Mouse (Mus musculus) brain, embryonic 18.5 days (tissue): ENCODE data around the gene Efcab8.
"Not testable (repeated sequence)": the region's sequence is repeated elsewhere in the genome, so short reads cannot be mapped to it uniquely, and the experiment has no call there.

ENCODE experiments used
- DNase-seq: peaks from one replicate; pipeline ENCODE4 v3.0.0-alpha.2; 2012; ENCODE audit warnings: low read depth, low spot score

The Efcab8 gene

DNA sequence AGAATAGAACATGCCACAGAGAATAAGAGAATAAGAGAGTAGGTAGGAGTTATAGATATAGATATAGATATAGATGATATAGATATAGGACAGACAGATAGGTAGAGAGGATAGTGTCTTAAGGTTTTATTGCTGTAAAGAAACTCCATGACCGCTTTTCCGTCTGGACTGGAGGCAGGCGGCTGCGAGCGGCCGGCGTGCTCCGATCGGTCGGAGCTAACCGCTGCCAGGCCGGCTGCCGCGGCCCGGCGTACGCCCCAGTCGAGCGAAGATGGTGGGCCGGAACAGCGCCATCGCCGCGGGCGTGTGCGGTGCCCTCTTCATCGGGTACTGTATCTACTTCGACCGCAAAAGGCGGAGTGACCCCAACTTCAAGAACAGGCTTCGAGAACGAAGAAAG lies 46.2 kb downstream of the Efcab8 start:
- DNase-seq: not testable (repeated sequence)

DNA sequence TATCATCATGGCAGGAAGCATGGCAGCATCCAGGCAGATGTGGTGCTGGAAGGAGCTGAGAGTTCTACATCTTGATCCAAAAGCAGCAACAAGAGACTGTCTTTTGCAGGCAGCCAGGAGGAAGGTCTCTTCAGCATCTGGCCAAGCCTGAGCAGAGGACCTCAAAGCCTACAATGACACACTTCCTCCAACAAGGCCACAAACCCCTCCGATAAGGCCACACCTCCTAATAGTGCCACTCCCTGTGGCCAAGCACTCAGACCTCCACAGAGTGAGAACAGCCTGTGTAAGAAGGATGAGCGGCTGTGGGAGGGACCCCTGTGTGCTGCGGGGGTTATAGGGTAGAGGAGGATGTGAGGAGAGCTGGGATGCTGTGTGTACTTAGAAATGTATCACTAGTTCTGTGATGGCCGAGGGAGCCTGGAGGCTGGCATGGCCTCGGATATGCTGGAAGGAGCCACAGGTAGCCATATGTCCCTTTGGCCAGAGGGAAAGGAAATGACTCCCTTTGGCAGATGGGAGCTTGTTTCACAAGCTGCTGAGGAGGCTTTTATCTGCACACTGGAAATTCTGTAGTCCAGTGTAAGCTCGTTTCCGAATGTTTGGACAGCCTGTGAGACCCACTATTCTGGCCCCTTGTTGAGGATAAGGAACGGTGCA lies 47.6 kb downstream of the Efcab8 start:
- DNase-seq: no peak

DNA sequence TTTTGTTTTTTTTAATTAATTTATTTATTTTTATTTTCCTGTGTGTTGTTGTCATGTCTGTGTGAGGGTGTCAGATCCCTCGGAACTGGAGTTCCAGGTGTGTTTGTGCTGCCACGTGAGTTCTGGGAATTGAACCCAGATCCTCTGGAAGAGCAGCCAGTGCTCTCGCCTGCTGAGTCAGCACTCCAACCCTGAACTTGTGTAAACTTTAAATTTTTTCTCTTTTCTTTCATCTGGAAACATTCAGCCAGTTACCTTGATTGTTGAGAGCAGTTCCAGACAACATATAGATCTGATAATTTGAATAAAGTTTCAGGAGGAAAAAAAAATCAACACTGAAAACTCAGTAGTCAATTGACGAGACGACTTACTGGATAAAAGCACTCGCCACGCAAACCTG lies 49.0 kb downstream of the Efcab8 start:
- no peak for DNase-seq

DNA sequence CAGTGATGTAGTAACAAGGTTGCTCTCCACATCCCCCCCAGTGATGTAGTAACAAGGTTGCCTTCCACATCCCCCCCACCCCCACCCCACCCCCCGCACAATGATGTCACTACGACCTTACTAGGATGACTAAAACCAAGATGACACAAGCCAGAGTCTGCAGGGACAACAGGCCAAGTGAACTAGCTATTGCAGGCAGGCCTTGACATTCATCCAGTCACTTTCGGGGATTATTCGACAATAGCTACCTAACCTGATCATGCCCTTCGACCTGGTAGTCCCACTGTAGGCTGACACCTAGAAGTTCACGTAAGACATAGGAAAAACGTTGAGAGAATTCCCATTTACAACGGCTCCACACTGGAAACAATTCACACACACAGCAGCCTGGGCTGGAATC lies 53.6 kb downstream of the Efcab8 start:
- no peak for DNase-seq

DNA sequence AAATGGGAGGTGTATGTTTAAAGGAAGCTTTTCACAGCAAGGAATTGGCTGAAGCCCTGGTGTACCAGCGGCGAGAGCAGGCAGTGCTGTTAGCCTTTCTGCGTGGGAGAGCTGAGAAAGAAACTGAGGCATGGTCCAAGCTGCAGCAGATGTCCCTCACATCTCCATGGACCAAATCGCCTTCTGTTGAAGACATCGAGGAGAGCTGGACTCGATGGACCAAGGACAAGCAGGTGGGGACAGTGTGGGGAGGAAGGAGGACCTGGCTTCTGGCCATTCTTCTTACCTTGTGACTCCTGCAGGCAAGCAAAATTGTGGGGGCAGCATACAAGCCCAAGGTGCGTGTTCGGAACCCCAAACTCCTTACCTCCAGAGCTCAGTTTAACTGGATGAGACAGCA lies 63.1 kb downstream of the Efcab8 start:
- DNase-seq: no peak

DNA sequence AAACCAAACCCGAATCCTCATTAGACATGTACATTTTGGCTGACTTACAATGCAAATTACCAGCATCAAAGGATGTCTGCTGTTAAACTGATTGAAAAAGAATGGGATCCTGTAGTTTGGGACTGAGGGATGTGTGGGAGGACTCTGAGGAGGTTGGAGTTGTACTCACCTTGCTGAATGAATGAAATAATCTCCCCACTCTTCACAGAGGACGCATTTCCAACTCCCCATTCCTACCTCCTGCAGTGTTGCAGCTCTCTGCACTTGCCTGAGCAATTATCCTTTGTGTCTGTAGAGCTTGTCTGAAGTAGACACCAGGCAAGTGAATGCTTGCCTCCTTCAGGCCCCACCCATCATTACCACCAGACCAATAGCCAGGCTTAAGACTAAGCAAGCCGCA lies 68.7 kb downstream of the Efcab8 start:
- no peak for DNase-seq

DNA sequence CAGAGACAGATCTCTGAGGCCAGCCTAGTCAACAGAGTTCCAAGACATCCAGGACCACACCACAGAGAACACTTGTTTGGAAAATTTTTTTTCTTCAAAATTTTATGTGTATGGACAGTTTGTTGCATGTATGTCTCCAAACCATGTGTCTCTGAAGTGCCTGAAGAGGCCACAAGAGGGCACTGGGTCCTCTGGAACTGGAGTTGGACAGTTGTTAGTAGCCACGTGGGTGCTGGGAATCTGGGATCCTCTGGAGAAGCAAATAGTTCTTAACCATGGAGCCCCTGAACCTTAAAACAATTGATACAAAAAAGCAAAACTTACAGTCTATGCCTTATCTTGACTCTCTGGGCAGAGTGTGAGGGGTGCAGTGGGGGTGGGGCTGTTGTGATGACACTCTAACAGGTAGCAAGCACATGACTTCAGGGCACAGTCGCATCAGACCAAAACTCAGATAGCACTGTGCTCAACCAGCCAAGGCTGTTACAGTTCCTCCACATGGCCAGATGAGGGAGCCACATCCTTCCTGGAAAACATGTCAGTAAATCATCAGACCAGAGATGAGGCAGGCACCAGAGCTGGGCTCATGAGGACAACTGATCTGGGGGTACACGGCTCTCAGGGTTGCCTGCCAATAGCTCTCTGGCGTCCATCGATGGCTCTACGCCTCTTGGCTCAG lies 70.8 kb downstream of the Efcab8 start:
- DNase-seq: no peak

DNA sequence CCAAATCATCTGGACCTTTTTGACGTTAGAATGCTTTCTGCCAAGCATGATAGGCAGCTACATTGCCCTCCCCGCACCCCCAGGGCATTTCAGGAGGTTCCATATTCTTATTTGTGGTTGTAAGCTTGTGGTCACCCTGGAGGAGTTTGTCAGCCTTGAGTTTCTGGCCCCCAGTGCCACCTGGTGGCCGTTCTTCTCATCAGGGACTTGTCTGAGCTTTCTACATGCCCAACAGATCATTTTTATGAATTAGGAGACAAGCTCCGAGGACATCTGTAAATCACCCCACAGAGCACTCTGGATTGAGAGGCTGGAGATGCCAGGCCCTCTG lies 71.3 kb downstream of the Efcab8 start:
- DNase-seq: no peak

DNA sequence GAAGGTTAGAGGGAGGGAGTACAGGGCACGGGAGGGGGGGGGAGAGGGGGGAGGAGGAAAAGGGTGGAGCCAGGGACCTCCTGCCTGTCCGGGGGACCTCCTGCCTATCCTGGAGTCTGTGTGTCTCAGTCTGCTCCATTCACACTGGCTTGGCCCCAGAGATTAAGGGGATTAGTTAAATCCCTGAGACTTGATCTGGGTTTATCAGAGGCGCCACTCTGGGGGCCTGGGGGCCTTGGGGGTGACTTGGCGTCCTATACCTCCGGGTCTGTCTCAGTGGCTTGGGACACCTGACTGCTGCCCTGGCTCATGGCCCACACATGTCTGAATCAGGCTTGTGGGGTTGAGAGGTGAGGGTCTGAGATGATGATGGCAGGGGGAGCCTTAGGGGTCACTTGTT lies 73.8 kb downstream of the Efcab8 start:
- DNase-seq: no peak

DNA sequence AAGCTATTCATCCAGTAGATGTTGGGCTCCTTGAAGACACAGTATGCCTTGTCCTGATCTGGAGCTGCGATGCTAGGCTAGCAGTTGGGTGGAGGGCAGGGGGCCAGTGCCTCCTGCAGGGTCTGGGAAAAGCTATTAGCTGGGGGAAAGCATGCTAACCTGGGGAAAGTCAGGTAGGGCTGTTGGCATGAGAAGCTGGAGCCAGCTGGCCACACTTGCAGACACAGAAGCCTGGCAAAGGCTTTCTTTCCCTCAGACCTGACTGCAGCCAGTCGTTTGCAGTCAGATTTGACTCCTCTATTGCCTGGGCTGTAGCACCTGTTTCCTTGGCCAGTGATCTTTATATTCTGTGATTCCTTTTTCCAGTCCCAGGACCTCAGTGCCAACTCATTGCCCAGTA lies 79.8 kb downstream of the Efcab8 start:
- no peak for DNase-seq

DNA sequence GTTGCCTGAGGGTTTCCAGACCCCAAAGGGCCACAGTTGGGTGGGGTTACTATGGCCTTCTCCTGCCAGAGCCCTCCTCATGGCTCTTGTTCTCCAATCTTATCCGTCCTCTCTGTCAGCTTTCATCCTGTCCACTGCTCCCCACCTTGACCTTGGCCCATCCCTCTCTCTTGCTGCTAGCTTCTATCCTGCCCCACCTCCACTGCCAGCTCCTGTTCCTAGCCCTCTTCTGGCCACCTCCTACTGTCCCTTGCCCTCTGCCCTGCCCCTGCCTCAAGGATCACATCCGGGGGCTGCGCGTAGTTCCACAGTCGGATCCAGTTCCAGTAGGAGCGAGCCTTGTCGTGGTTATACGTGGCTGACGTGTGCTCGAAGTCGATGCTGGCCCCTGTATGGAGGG lies 80.6 kb downstream of the Efcab8 start:
- no peak for DNase-seq

DNA sequence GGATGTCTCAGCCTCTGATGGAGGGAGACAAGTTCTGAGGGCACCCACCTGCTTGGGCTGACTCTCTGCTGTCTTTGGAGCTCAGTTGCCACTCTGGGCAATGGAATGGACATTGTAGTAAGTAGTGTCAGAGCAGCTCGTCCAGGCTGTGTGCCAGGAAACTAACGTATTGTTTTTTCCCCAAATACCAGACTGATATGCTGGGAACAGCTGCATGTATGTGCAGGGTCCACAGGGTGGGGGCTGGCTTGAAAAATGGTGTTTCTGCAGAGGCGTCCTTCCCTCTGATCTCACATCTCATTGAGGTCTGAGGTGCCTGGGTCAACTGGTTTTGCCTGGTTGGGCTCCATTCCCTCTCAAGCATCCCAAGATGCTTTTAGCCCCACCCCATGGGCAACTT lies 81.0 kb downstream of the Efcab8 start:
- DNase-seq: no peak

DNA sequence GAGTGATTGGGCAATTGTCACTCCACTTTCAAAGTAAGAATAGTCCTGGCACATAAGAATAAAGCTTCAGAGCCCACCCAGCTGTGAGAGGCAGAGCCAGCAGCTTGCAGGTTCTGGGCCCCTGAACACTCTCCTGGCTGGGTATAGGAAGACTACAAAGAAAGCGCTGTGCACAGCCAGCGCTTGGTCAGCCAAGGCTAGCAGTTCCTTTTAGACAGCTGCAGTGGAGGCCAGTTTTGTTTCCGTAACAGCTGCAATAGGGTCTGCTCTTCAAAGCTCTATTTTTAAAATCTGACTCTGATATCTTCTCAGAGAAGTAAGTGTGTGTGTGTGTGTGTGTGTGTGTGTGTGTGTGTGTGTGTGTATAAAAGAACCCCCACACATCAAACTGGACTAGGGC lies 82.2 kb downstream of the Efcab8 start:
- no peak for DNase-seq

DNA sequence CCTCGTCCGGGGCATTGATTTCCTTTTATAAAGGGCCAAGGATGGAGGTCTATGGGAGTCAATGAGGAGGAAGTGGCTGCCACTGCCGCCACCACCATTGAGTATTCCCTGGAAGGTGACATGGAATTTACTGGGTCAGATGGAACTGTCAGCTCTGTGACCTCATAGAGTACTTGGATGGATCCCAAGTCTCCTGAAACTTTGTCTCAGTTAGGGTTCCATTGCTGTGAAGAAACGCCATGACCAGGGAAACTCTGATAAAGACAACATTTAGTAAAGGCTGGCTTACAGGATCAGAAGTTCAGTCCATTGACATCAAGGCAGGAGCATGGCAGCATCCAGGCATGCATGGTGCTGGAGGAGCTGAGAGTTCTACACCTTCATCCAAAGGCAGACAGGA lies 91.3 kb downstream of the Efcab8 start, which contains the start of gene Sun5:
Sun5 (minus strand) TSS at position 101 of the 400 bp plus-strand sequence.
- no peak for DNase-seq

DNA sequence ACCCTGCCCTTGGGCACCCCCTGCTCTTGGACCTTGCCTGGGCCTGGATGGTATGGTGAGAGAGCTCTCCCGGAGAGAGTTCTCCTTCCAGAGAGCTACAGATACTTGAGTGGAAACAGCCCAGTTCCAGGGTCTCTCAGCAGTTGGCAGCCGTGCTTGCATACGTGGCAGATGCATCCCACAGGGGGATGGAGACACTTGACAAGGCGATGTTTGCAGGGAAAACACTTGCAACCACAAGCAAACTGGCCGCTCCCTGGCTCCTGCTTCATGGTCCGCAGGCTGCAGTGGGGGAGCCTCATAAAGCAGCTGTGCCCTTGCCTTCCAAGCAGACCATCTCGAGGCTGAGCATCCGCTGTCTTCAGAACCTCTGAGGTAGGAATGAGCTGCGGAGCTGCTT lies 95.0 kb downstream of the Efcab8 start, which contains the start of gene Bpifb2:
Bpifb2 (plus strand) TSS at position 301 of the 400 bp plus-strand sequence.
- DNase-seq: no peak
